Mouse (Mus musculus) thymus, postnatal 14 days (tissue): ENCODE measurements around the gene Gm17651.

Experiments used
- DNase-seq: peaks from one replicate; pipeline ENCODE4 v3.0.0; 2021

Gm17651 gene

GRCm38 (mm10) chr3:97624611-97625010 is 49.9 kb downstream of the Gm17651 start:
- no peak for DNase-seq
